Mouse (Mus musculus) central nervous system, embryonic 14 days (tissue): ENCODE data around the gene Cd300c. TPM values are rescaled to one million over a fixed set of nuclear protein-coding genes. Genes with fewer than 3 reads are reported as not detected.

ENCODE experiments used
- polyA plus RNA-seq: library from polyadenylated mRNA; depleted of rRNA; stranded (reverse); fragments of >200 nt; gene quantifications from 2 replicates; pipeline ENCODE4 v1.2.3, GENCODE M21; 2012; rRNA removed

Cd300c gene
- polyA plus RNA-seq: 0.09 TPM in 1 of 2 replicates, not detected in the other

GRCm38 (mm10) chr11:114968752-114969207 is at the start of gene Cd300c:
Gene Cd300c (minus strand): TSS chr11:114969157.

DNA sequence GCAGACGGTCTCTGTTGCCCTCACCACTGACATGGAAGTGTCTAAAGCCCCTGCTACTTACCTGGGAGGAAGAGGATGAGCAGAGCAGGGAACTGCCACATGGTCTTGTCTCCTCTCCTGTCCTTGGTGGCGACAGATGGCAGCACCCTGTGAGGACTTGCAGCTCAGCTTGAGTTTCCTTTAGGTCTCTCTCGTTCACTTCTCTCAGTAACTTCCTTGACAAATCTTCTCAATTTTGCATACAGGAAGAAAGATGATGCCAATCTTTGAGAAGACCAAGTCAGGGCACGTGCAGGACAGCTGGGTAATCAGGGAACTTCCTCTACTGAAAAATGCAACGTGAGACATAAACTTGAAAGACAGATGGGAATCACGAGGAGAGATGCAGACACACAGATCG is 47.1 kb upstream of the Cd300c start, which contains the start of gene Cd300ld2:
Cd300ld2 (minus strand) TSS at position 101 of the 400 bp plus-strand sequence.

DNA sequence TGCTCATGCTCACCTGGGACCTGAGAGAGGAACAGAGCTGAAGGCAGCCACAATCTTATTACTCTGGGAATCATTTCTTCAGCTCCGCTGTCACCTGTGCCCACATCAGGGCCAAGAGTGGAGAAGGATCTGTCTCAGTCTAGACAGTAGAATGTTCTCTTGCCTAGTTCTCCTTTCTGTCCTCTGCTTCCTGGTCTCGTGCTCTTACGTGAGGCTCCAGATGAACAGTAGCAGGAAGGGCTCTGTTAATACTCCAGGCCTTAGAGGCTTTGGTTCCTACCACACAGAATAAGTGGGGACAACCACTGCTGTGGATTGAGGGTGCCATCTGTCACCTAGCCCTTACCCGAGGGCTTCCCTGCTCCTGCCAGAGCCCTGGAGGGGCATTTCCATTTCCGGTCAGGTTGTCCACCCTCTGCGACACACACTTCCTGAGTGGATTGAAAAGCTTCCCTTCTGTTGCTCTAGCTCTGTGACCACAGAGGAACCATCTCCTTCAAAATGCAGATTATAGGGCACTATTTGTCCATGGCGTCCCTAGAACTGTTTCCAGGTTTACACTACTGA is 32.6 kb upstream of the Cd300c start, which contains the start of gene Cd300c2:
Cd300c2 (minus strand) TSS at position 407 of the 567 bp plus-strand sequence.

DNA sequence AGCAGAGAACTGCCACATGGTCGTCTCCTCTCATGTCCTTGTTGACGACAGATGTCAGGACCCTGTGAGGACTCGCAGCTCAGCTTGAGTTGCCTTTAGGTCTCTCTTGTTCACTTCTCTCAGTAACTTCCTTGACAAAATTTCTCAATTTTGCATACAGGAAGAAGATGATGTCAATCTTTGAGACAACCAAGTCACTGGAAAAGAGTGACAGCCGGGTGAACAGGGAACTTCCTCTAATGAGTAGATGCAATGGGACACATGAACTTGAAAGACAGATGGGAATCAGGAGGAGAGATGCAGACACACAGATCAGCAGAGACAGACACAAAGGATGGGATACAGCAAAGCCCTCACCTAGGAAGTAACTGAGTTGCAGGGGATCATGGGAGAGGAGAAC is 20.8 kb upstream of the Cd300c start, which contains the start of gene Cd300ld:
Cd300ld (minus strand) TSS at position 130 of the 400 bp plus-strand sequence.

GRCm38 (mm10) chr11:114934144-114934543 is 34.8 kb downstream of the Cd300c start, which contains the start of gene Cd300lb:
Gene Cd300lb (minus strand): TSS chr11:114934386.

Other genes starting within 250 kb of the Cd300c start
- gene Dnaic2, start 241.7 kb downstream of the Cd300c start, polyA plus RNA-seq: 2.7 and 2.8 TPM in 2 replicates
- gene Kif19a, start 203.8 kb downstream of the Cd300c start, polyA plus RNA-seq: 0.96 and 3.2 TPM in 2 replicates
- gene Btbd17, start 173.2 kb downstream of the Cd300c start, polyA plus RNA-seq: 29.3 and 36.3 TPM in 2 replicates
- gene Gpr142, start 170.2 kb downstream of the Cd300c start, polyA plus RNA-seq: 0.11 TPM in 1 of 2 replicates, not detected in the other
- gene Gprc5c, start 118.0 kb downstream of the Cd300c start, polyA plus RNA-seq: 5.5 and 10.6 TPM in 2 replicates
- gene Cd300a, start 79.1 kb downstream of the Cd300c start, polyA plus RNA-seq: 0.64 and 0.79 TPM in 2 replicates
- 0.18 and 0.23 TPM in 2 replicates for gene Cd300lb, start 34.8 kb downstream of the Cd300c start, polyA plus RNA-seq
- 0.10 and 0.11 TPM in 2 replicates for gene Cd300ld, start 20.8 kb upstream of the Cd300c start, polyA plus RNA-seq
- 0.91 and 1.1 TPM in 2 replicates for gene Cd300c2, start 32.7 kb upstream of the Cd300c start, polyA plus RNA-seq
- gene Cd300ld2, start 47.0 kb upstream of the Cd300c start, polyA plus RNA-seq: 0.11 TPM in 1 of 2 replicates, not detected in the other
- gene Cd300ld4, start 57.9 kb upstream of the Cd300c start, polyA plus RNA-seq: 0.11 and 0.38 TPM in 2 replicates
- 0.24 TPM in 1 of 2 replicates, not detected in the other for gene Cd300ld5, start 68.6 kb upstream of the Cd300c start, polyA plus RNA-seq
- gene Cd300ld3, start 79.3 kb upstream of the Cd300c start, polyA plus RNA-seq: 0.24 and 0.53 TPM in 2 replicates
- 0.05 TPM in 1 of 2 replicates, not detected in the other for gene Cd300e, start 93.0 kb upstream of the Cd300c start, polyA plus RNA-seq
- 0.90 and 1.1 TPM in 2 replicates for gene Rab37, start 122.3 kb upstream of the Cd300c start, polyA plus RNA-seq
- gene Cd300lf, start 164.8 kb upstream of the Cd300c start, polyA plus RNA-seq: 0.43 and 0.98 TPM in 2 replicates
- 37.2 and 38.4 TPM in 2 replicates for gene Slc9a3r1, start 194.2 kb upstream of the Cd300c start, polyA plus RNA-seq
- 5.6 and 6.9 TPM in 2 replicates for gene Tmem104, start 218.3 kb upstream of the Cd300c start, polyA plus RNA-seq
- gene Nat9, start 218.7 kb upstream of the Cd300c start, polyA plus RNA-seq: 22.3 and 23.1 TPM in 2 replicates